Mouse (Mus musculus) right cerebral cortex, adult 18-20 months (tissue): ENCODE measurements around the gene Gm15023.
"Not testable (repeated sequence)": the region's sequence is repeated elsewhere in the genome, so short reads cannot be mapped to it uniquely, and the experiment has no call there.

Source experiments
- DNase-seq: peaks from one replicate; pipeline ENCODE4 v3.0.0; 2022; ENCODE audit warnings: mixed read lengths

Gene Gm15023

GRCm38 (mm10) chrX:135177532-135177931 is at the start of gene Gm15023:
Gene Gm15023, minus strand, starts transcription at chrX:135177632.
- not testable (repeated sequence) for DNase-seq

DNA sequence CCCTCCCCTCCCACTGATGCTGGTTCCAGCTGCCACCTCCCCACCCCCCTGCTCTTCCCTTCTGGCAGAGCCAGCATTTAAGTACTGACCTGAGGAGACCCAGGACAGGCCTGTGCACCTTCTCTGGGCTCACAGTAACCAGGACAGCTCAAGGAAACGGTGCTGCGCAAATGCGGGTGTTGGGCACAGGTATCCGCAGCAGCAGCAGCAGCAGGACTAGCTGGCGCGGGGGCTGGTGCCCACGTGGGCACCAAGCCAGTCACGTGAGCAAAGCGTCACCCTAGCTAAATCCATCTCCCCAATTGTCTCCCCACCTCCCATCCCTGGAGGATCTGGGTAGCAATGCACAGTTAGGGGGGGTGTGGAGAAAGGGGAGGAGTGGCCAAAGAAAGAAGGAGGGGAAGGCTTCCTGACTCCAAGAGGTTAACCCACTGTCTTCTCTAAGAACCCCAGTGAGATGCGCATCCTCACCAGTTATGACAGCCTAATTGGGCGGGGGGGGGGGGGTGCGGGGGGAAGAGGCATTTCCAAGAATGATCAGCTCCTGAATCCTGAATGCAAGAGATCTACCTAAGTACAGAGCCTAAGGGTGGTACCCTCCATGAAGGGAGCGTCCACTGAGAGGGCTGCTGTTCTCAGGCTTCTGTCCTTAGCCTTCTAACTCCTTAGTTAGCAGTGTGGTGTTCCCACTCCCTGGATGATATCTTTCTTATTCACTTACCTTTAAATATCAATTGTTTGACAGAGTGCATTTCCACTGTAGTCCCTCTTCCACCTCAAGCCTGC is 33.2 kb upstream of the Gm15023 start, which contains the start of gene Tceal6:
Tceal6 (minus strand) TSS at position 252 of the 786 bp plus-strand sequence.
- DNase-seq, result peak; percentile 56

DNA sequence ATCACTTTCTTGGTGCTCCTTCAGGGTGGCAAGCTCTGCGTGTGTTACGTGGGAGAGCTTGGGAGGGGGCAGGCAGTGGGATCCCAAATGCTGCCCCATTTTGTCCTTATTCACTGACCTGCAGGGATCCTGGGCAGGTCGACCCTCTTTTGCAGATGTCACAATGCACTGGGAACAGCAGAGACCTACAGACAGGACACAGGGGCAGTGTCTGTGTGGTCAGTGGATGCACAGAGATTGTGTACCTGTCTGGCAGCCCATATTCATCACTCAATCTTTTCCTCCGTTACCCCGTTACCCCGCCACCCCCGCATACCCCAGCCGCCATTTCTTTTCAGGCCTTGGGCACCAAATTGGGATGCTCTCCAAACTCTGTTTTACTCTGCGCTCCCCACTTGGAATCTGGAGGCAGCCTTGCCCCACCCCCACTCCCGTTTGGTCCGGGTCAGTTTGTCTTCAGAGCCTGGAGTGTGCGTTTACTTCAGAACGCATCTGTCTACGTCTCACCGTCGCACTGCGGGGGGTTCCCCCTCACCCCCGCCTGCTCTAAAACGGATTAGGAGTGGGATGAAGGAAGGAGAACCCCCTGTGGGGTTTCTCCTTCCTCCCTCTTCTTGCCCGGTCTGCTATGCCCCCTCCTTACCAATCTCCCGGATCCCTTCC is 32.5 kb upstream of the Gm15023 start:
- DNase-seq, result peak; percentile 15

DNA sequence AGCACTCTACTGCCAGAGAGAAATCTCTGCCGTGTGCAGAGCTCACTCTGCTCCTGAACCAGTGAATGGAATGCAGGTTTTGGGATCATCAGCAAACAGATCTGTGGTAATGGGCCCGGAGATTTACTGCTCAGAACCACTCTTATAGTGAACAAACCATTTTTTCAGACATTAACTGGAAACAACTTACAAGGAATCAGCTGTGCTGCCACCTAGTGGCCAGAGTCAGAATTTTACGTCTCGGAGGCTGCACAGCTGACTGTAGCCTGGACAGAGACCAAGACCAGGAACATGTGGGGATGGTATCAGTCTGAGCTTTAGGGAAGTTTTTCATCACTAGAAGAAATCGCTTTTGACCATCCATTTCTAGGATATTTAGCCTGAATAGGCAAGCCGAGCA is 12.5 kb upstream of the Gm15023 start:
- not testable (repeated sequence) for DNase-seq

GRCm38 (mm10) chrX:135188661-135189060 is 11.2 kb upstream of the Gm15023 start:
- DNase-seq, result not testable (repeated sequence)
